Mouse (Mus musculus) embryonic facial prominence, embryonic 13.5 days (tissue): ENCODE data around the gene Wnt6. TPM values are rescaled to one million over a fixed set of nuclear protein-coding genes. Genes with fewer than 3 reads are reported as not detected.

Experiments
- ATAC-seq: fragments of 200-750 bp; cut with Nextera tagmentation; 2 replicates; pipeline ENCODE4 v1.8.0; 2017; ENCODE audit warnings: low read depth; ENCODE audit not compliant: insufficient number of reproducible peaks, insufficient read depth, low FRiP score, low TSS enrichment
- H3K27ac ChIP-seq: fragments of 300-500 bp; sonication (generic); 2 replicates; pipeline ENCODE4 v1.5.1; 2015; ENCODE audit warnings: moderate library complexity, mild to moderate bottlenecking, inconsistent platforms
- H3K27me3 ChIP-seq: fragments of 300-500 bp; sonication (generic); 2 replicates; pipeline ENCODE4 v1.6.1; 2015; ENCODE audit warnings: mild to moderate bottlenecking, inconsistent platforms
- H3K36me3 ChIP-seq: fragments of 300-500 bp; sonication (generic); 2 replicates; pipeline ENCODE4 v1.6.1; 2015; ENCODE audit warnings: mild to moderate bottlenecking, inconsistent platforms
- H3K4me1 ChIP-seq: fragments of 300-500 bp; sonication (generic); 2 replicates; pipeline ENCODE4 v1.6.1; 2015; ENCODE audit warnings: inconsistent platforms
- H3K4me2 ChIP-seq: fragments of 300-500 bp; sonication (generic); 2 replicates; pipeline ENCODE4 v1.6.1; 2015; ENCODE audit warnings: moderate library complexity, mild to moderate bottlenecking, inconsistent platforms
- H3K4me3 ChIP-seq: fragments of 300-500 bp; sonication (generic); 2 replicates; pipeline ENCODE4 v1.5.1; 2015; ENCODE audit warnings: mild to moderate bottlenecking, inconsistent platforms
- H3K9ac ChIP-seq: fragments of 300-500 bp; sonication (generic); 2 replicates; pipeline ENCODE4 v1.6.1; 2015; ENCODE audit warnings: mild to moderate bottlenecking, inconsistent platforms
- H3K9me3 ChIP-seq: fragments of 300-500 bp; sonication (generic); 2 replicates; pipeline ENCODE4 v1.6.1; 2016; ENCODE audit warnings: inconsistent platforms
- WGBS: fragments of 180-500 bp; shearing (Covaris S2); methylation state at CpG from one replicate; pipeline ENCODE4 v1.1.7; 2015; ENCODE audit warnings: mixed read lengths; 5-methylcytosine and 5-hydroxymethylcytosine counted together
- polyA plus RNA-seq: library from polyadenylated mRNA; unstranded; fragments of >200 nt; fragmentation: Nextera tagmentation; extraction: Ambion mirVana; gene quantifications from 2 replicates; pipeline ENCODE4 v1.2.1, GENCODE M21; 2015

Wnt6 gene
- 49.1 and 55.5 TPM in 2 replicates for polyA plus RNA-seq

- H3K36me3 ChIP-seq: no peaks in the 10 kb centered on the region
- H3K9me3 ChIP-seq: no peaks in the 10 kb centered on the region
- H3K4me2 ChIP-seq: peak within 1 kb of the TSS; percentile 93
- peak within 1 kb of the TSS; percentile 51; the same call in 1 of the 2 replicates for H3K27ac ChIP-seq
- no CpG with 5 or more reads among the region's 8 CpGs for WGBS
- ATAC-seq: no peak
- H3K27me3 ChIP-seq: peaks cover 94% of the 10 kb centered on the region
- peak within 1 kb of the TSS; percentile 56 for H3K4me3 ChIP-seq
- H3K4me1 ChIP-seq: peaks cover 55% of the 10 kb centered on the region
- H3K9ac ChIP-seq: peak within 1 kb of the TSS; percentile 73
Observed at GRCm38 (mm10) chr1:74771845-74771930, at the start of gene Wnt6. TSS of gene Wnt6 (plus strand) at chr1:74771892.

GRCm38 (mm10) chr1:74723748-74724147, 47.9 kb upstream of the Wnt6 start:
- Histone ChIP-seq H3K9me3 (no peaks in the 10 kb centered on the region), H3K9ac (no peak overlapping the region), H3K27ac (no peak overlapping the region), H3K36me3 (no peaks in the 10 kb centered on the region), H3K27me3 (no peaks in the 10 kb centered on the region), H3K4me1 (no peaks in the 10 kb centered on the region), H3K4me2 (no peak overlapping the region), H3K4me3 (no peak overlapping the region)
- 72% methylated on average over 2 of the region's 2 CpGs for WGBS
- no peak for ATAC-seq

GRCm38 (mm10) chr1:74726114-74726513, 45.6 kb upstream of the Wnt6 start:
- no peak for ATAC-seq
- Histone ChIP-seq H3K9me3 (no peaks in the 10 kb centered on the region), H3K9ac (no peak overlapping the region), H3K4me1 (no peaks in the 10 kb centered on the region), H3K4me2 (no peak overlapping the region), H3K36me3 (no peaks in the 10 kb centered on the region), H3K4me3 (no peak overlapping the region), H3K27ac (no peak overlapping the region), H3K27me3 (no peaks in the 10 kb centered on the region)
- WGBS: 66% methylated on average over 5 of the region's 5 CpGs

GRCm38 (mm10) chr1:74726674-74727073, 45.0 kb upstream of the Wnt6 start:
- Histone ChIP-seq H3K27me3 (no peaks in the 10 kb centered on the region), H3K27ac (no peak overlapping the region), H3K4me3 (no peak overlapping the region), H3K4me1 (no peaks in the 10 kb centered on the region), H3K36me3 (no peaks in the 10 kb centered on the region), H3K9ac (no peak overlapping the region), H3K9me3 (no peaks in the 10 kb centered on the region), H3K4me2 (no peak overlapping the region)
- no peak for ATAC-seq
- WGBS: 58% methylated on average over 5 of the region's 5 CpGs

- 62% methylated on average over 8 of the region's 8 CpGs for WGBS
- Histone ChIP-seq H3K9me3 (no peaks in the 10 kb centered on the region), H3K4me2 (no peak overlapping the region), H3K4me1 (no peaks in the 10 kb centered on the region), H3K9ac (no peak overlapping the region), H3K4me3 (no peak overlapping the region), H3K27me3 (no peaks in the 10 kb centered on the region), H3K27ac (no peak overlapping the region), H3K36me3 (no peaks in the 10 kb centered on the region)
- no peak for ATAC-seq
Observed at GRCm38 (mm10) chr1:74728446-74728845, 43.2 kb upstream of the Wnt6 start.

- no peaks in the 10 kb centered on the region for H3K27me3 ChIP-seq
- H3K4me2 ChIP-seq: no peak overlapping the region
- ATAC-seq: no peak
- no peaks in the 10 kb centered on the region for H3K9me3 ChIP-seq
- H3K4me3 ChIP-seq: no peak overlapping the region
- H3K9ac ChIP-seq: no peak overlapping the region
- H3K36me3 ChIP-seq: no peaks in the 10 kb centered on the region
- no peak overlapping the region for H3K27ac ChIP-seq
- WGBS: 91% methylated on average over 12 of the region's 12 CpGs
- H3K4me1 ChIP-seq: no peaks in the 10 kb centered on the region
Observed at GRCm38 (mm10) chr1:74736977-74737376, 34.7 kb upstream of the Wnt6 start.

- Histone ChIP-seq H3K36me3 (no peaks in the 10 kb centered on the region), H3K9me3 (no peaks in the 10 kb centered on the region), H3K4me1 (no peaks in the 10 kb centered on the region), H3K4me2 (no peak overlapping the region), H3K4me3 (no peak overlapping the region), H3K27ac (no peak overlapping the region), H3K27me3 (no peaks in the 10 kb centered on the region), H3K9ac (no peak overlapping the region)
- 90% methylated on average over 7 of the region's 7 CpGs for WGBS
- no peak for ATAC-seq
Observed at GRCm38 (mm10) chr1:74737500-74737899, 34.2 kb upstream of the Wnt6 start.

- Histone ChIP-seq H3K27ac (no peak overlapping the region), H3K27me3 (no peaks in the 10 kb centered on the region), H3K9ac (no peak overlapping the region), H3K4me3 (no peak overlapping the region), H3K36me3 (no peaks in the 10 kb centered on the region), H3K9me3 (no peaks in the 10 kb centered on the region), H3K4me2 (no peak overlapping the region), H3K4me1 (no peaks in the 10 kb centered on the region)
- 77% methylated on average over 7 of the region's 7 CpGs for WGBS
- no peak for ATAC-seq
Observed at GRCm38 (mm10) chr1:74740846-74741245, 30.8 kb upstream of the Wnt6 start.

GRCm38 (mm10) chr1:74747335-74747734, 24.4 kb upstream of the Wnt6 start:
- no peak overlapping the region for H3K4me2 ChIP-seq
- WGBS: 73% methylated on average over 5 of the region's 5 CpGs
- H3K9ac ChIP-seq: no peak overlapping the region
- peaks cover 29% of the 10 kb centered on the region for H3K27me3 ChIP-seq
- H3K9me3 ChIP-seq: no peaks in the 10 kb centered on the region
- H3K36me3 ChIP-seq: no peaks in the 10 kb centered on the region
- ATAC-seq: no peak
- no peak overlapping the region for H3K27ac ChIP-seq
- H3K4me3 ChIP-seq: no peak overlapping the region
- peaks cover 12% of the 10 kb centered on the region for H3K4me1 ChIP-seq

GRCm38 (mm10) chr1:74748643-74749271, 22.9 kb upstream of the Wnt6 start, which contains the start of gene Prkag3:
TSS of gene Prkag3 (minus strand) at chr1:74749221.
- Histone ChIP-seq H3K4me3 (peak within 1 kb of the TSS; percentile 28), H3K4me2 (peak within 1 kb of the TSS; percentile 60), H3K27ac (no peak within 1 kb of the TSS), H3K36me3 (no peaks in the 10 kb centered on the region), H3K4me1 (peaks cover 12% of the 10 kb centered on the region), H3K9me3 (no peaks in the 10 kb centered on the region), H3K9ac (peak within 1 kb of the TSS; percentile 61), H3K27me3 (peaks cover 29% of the 10 kb centered on the region)
- WGBS: 10% methylated on average over 30 of the region's 30 CpGs
- ATAC-seq: 0 out of 2 replicates have a peak, but pooled peaks have one; percentile 62

- Histone ChIP-seq H3K9me3 (no peaks in the 10 kb centered on the region), H3K27me3 (peaks cover 29% of the 10 kb centered on the region), H3K27ac (no peak overlapping the region), H3K36me3 (no peaks in the 10 kb centered on the region), H3K4me1 (peaks cover 12% of the 10 kb centered on the region), H3K4me2 (peak overlapping the region; percentile 60; the same call in 1 of the 2 replicates), H3K4me3 (no peak overlapping the region), H3K9ac (no peak overlapping the region)
- ATAC-seq: no peak
- WGBS: 65% methylated on average over 7 of the region's 7 CpGs
Observed at GRCm38 (mm10) chr1:74749301-74749700, 22.4 kb upstream of the Wnt6 start.

- H3K27me3 ChIP-seq: peaks cover 29% of the 10 kb centered on the region
- no peaks in the 10 kb centered on the region for H3K36me3 ChIP-seq
- no peaks in the 10 kb centered on the region for H3K9me3 ChIP-seq
- H3K4me3 ChIP-seq: no peak overlapping the region
- no peak for ATAC-seq
- H3K4me1 ChIP-seq: peaks cover 12% of the 10 kb centered on the region
- no peak overlapping the region for H3K9ac ChIP-seq
- 88% methylated on average over 4 of the region's 4 CpGs for WGBS
- H3K27ac ChIP-seq: no peak overlapping the region
- no peak overlapping the region for H3K4me2 ChIP-seq
Observed at GRCm38 (mm10) chr1:74750683-74751082, 21.0 kb upstream of the Wnt6 start.

- 84% methylated on average over 8 of the region's 8 CpGs for WGBS
Observed at GRCm38 (mm10) chr1:74752150-74752549, 19.5 kb upstream of the Wnt6 start.

More at GRCm38 (mm10) chr1:74752150-74752549, 19.5 kb upstream of the Wnt6 start:
- peaks cover 26% of the 10 kb centered on the region for H3K27me3 ChIP-seq
- no peak for ATAC-seq
- H3K4me3 ChIP-seq: no peak overlapping the region
- H3K9me3 ChIP-seq: no peaks in the 10 kb centered on the region
- no peaks in the 10 kb centered on the region for H3K36me3 ChIP-seq
- peaks cover 12% of the 10 kb centered on the region for H3K4me1 ChIP-seq
- no peak overlapping the region for H3K27ac ChIP-seq
- H3K9ac ChIP-seq: no peak overlapping the region
- no peak overlapping the region for H3K4me2 ChIP-seq
